In the genomic region with DNA sequence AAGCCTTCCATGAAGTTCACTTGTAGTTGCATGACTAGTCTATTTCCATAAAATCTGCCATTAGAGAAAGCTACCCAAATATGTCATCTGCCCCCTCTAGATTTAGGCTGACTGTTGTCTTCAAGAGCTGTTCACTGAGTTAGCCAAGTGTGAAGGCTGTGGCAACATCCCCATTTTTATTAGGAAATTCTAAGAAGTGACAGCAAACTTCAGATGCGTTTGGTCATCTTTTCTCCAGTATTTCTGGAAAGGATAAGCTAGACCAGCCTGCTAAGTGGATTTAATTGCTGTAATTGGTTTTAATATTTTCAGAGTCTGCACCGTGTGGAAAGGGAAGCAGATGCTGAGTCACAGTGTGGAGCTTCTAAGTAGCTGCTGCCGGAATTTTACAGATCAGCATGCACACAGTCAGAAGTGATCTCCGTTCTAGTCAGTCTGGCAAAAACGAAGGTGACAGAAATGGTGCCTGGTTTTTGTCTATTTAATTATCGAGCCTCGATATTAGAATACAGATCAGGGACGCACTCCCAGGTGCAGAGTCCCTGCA, we compare ENCODE assay signal across 14 mouse cellular contexts.
DNase-seq lines count a peak whose midpoint lies in the region; ATAC-seq and TF ChIP-seq lines count a peak whose summit lies in the region.
"Had no signal": no experiment of that assay in that cellular context is flagged by ENCODE, and none has a peak within 500 bp of the region (broad histone marks: within the 10 kb centered on the region; RNA-seq: fewer than 3 reads in every experiment).

No protein-coding gene starts in this region.

- peak; percentile 88 for ATAC-seq in frontal cortex, adult (ENCODE audit: low TSS enrichment)
- no peak for ATAC-seq in midbrain, postnatal 0 days (ENCODE audit: low FRiP score)
- no peak for ATAC-seq in midbrain, embryonic 15.5 days (replicated peaks)
- ATAC-seq: inflammation-experienced regulatory T-cells, adult 6 months; midbrain, embryonic 13.5 days had no signal

- no peak for DNase-seq in frontal cortex, postnatal 25 days (ENCODE audit: low spot score in 2 of 2)
- peak; percentile 58 for DNase-seq in midbrain, postnatal 0 days (ENCODE audit: low spot score)
- DNase-seq in cerebellum, adult 9-11 months, result peak; percentile 16
- peak; percentile 75 for DNase-seq in telencephalon, adult 2 months (ENCODE audit: low read depth, low spot score)
- DNase-seq in gastrocnemius, postnatal 25 days, result no peak
- DNase-seq: gastrocnemius, postnatal 14 days; kidney, postnatal 25 days; liver, embryonic 13.5 days; lung, postnatal 14 days had no signal

- no peak overlapping the region; the same call in 1 of the 2 replicates for H3K27ac ChIP-seq in midbrain, postnatal 0 days (ENCODE audit: low read depth, low read length)
- H3K27ac ChIP-seq in midbrain, embryonic 15.5 days, result no peak overlapping the region
- H3K27ac ChIP-seq: liver, embryonic 13.5 days; midbrain, embryonic 13.5 days; neural tube, embryonic 12.5 days had no signal

- TF ChIP-seq CTCF in midbrain, postnatal 0 days (IDR thresholded peaks at IDR 0.05), result no peak

- H3K4me1 ChIP-seq in midbrain, postnatal 0 days (ENCODE audit: insufficient read depth, low read length), result no peaks in the 10 kb centered on the region
- H3K4me1 ChIP-seq in midbrain, embryonic 15.5 days, result peaks cover 5% of the 10 kb centered on the region; the same call in 1 of the 2 replicates
- H3K4me1 ChIP-seq: liver, embryonic 13.5 days; neural tube, embryonic 12.5 days had no signal

- no peak overlapping the region for H3K4me3 ChIP-seq in midbrain, postnatal 0 days (ENCODE audit: low read depth, low read length)
- H3K4me3 ChIP-seq in midbrain, embryonic 15.5 days, result no peak overlapping the region
- H3K4me3 ChIP-seq: liver, embryonic 13.5 days; midbrain, embryonic 13.5 days; neural tube, embryonic 12.5 days had no signal

- H3K27me3 ChIP-seq in midbrain, postnatal 0 days (ENCODE audit: insufficient read depth, low read length), result no peaks in the 10 kb centered on the region
- no peaks in the 10 kb centered on the region for H3K27me3 ChIP-seq in midbrain, embryonic 15.5 days (replicated peaks)
- H3K27me3 ChIP-seq: liver, embryonic 13.5 days; midbrain, embryonic 13.5 days; neural tube, embryonic 12.5 days had no signal

- no peaks in the 10 kb centered on the region for H3K9me3 ChIP-seq in midbrain, postnatal 0 days (ENCODE audit: low read length)
- no peaks in the 10 kb centered on the region; the same call in 1 of the 2 replicates for H3K9me3 ChIP-seq in midbrain, embryonic 15.5 days
- H3K9me3 ChIP-seq: liver, embryonic 13.5 days; midbrain, embryonic 13.5 days; neural tube, embryonic 12.5 days had no signal

- H3K9ac ChIP-seq in midbrain, postnatal 0 days (replicated peaks; ENCODE audit: low read length, poor library complexity, severe bottlenecking), result no peak overlapping the region
- no peak overlapping the region for H3K9ac ChIP-seq in midbrain, embryonic 15.5 days
- H3K9ac ChIP-seq: liver, embryonic 13.5 days; midbrain, embryonic 13.5 days; neural tube, embryonic 12.5 days had no signal

- 66% methylated on average over 8 of the region's 8 CpGs for WGBS in midbrain, postnatal 0 days
- WGBS in midbrain, embryonic 15.5 days, result 75% methylated on average over 8 of the region's 8 CpGs

- no peak overlapping the region for H3K4me2 ChIP-seq in midbrain, postnatal 0 days (ENCODE audit: low read depth, low read length, poor library complexity, severe bottlenecking)
- H3K4me2 ChIP-seq in midbrain, embryonic 15.5 days, result no peak overlapping the region
- H3K4me2 ChIP-seq: liver, embryonic 13.5 days; midbrain, embryonic 13.5 days; neural tube, embryonic 12.5 days had no signal

- H3K36me3 ChIP-seq in midbrain, postnatal 0 days (ENCODE audit: insufficient read depth, low read length), result no peaks in the 10 kb centered on the region
- no peaks in the 10 kb centered on the region for H3K36me3 ChIP-seq in midbrain, embryonic 15.5 days (replicated peaks)
- H3K36me3 ChIP-seq: liver, embryonic 13.5 days; neural tube, embryonic 12.5 days had no signal

Comparison
In these comparisons a context has a peak if more than half of its experiments do, and no peak if none do; other contexts are left out.
1. DNase-seq: peak in midbrain, postnatal 0 days (single experiment), cerebellum, adult 9-11 months (single experiment) and telencephalon, adult 2 months (single experiment); none in frontal cortex, postnatal 25 days (0 of 2) and gastrocnemius, postnatal 25 days (single experiment).